Mouse (Mus musculus) megakaryocyte, embryonic 14.5 days (primary cell): ENCODE data around the gene Csrp1.

Experiments used
- FLI1 ChIP-seq: IDR thresholded peaks from 2 replicates; pipeline ENCODE4 v1.6.1; 2012; ENCODE audit warnings: low read length, inconsistent platforms, mixed read lengths
- GATA1 ChIP-seq: IDR thresholded peaks from 3 replicates; pipeline ENCODE4 v1.6.1; 2012; ENCODE audit warnings: mixed read lengths, low read length, inconsistent platforms, borderline replicate concordance

DNA sequence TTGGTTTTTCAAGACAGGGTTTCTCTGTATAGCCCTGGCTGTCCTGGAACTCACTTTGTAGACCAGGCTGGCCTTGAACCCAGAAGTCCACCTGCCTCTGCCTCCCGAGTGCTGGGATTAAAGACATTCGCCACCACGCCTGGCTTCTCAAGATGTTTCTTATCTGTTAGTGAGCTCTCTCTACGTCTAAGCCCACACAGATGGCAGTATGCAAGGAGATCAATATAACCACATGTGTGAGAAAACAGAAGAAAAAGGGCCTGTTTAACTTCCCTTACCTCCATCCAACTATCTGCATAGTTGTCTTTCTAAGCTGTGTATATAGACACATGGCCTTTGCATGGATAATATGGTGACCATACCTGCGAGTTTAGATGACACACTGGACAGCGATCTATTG is 5.5 kb downstream of the Csrp1 start:
- TF ChIP-seq FLI1 (no peak), GATA1 (no peak)
